Mouse (Mus musculus) embryonic facial prominence, embryonic 14.5 days (tissue): Measurements from ENCODE around the gene Dnajc2. TPM values are rescaled to one million over a fixed set of nuclear protein-coding genes. Genes with fewer than 3 reads are reported as not detected.

ENCODE experiments used
- ATAC-seq: fragments of 200-750 bp; cut with Nextera tagmentation; 2 replicates; pipeline ENCODE4 v1.8.0; 2017; ENCODE audit warnings: low read depth, moderate number of reproducible peaks, moderate TSS enrichment
- DNase-seq: peaks from one replicate; pipeline ENCODE4 v3.0.0-alpha.2; 2015; ENCODE audit warnings: low spot score
- H3K27ac ChIP-seq: fragments of 300-500 bp; sonication (generic); replicated peaks from 2 replicates; pipeline ENCODE4 v1.5.1; 2014; ENCODE audit warnings: low read depth, mild to moderate bottlenecking, low read length, moderate library complexity
- H3K27me3 ChIP-seq: fragments of 300-500 bp; sonication (generic); replicated peaks from 2 replicates; pipeline ENCODE4 v1.6.1; 2014; ENCODE audit warnings: low read length; ENCODE audit not compliant: control insufficient read depth, insufficient read depth
- H3K36me3 ChIP-seq: fragments of 300-500 bp; sonication (generic); 2 replicates; pipeline ENCODE4 v1.6.1; 2014; ENCODE audit warnings: low read length, mixed read lengths; ENCODE audit not compliant: control insufficient read depth, insufficient read depth
- H3K4me1 ChIP-seq: fragments of 300-500 bp; sonication (generic); 2 replicates; pipeline ENCODE4 v1.6.1; 2014; ENCODE audit warnings: antibody characterized with exemption, low read length; ENCODE audit not compliant: control insufficient read depth, insufficient read depth
- H3K4me2 ChIP-seq: fragments of 300-500 bp; sonication (generic); 2 replicates; pipeline ENCODE4 v1.6.1; 2014; ENCODE audit warnings: low read depth, mild to moderate bottlenecking, low read length, moderate library complexity, mixed read lengths
- H3K4me3 ChIP-seq: fragments of 300-500 bp; sonication (generic); 2 replicates; pipeline ENCODE4 v1.5.1; 2014; ENCODE audit warnings: low read depth, mild to moderate bottlenecking, low read length
- H3K9ac ChIP-seq: fragments of 300-500 bp; sonication (generic); 2 replicates; pipeline ENCODE4 v1.6.1; 2014; ENCODE audit warnings: low read depth, mild to moderate bottlenecking, low read length, moderate library complexity, mixed read lengths
- H3K9me3 ChIP-seq: fragments of 300-500 bp; sonication (generic); 2 replicates; pipeline ENCODE4 v1.6.1; 2016; ENCODE audit warnings: low read length; ENCODE audit not compliant: control insufficient read depth
- WGBS: fragments of 180-500 bp; shearing (Covaris S2); extraction: QIAGEN DNeasy Blood & Tissue Kit; methylation state at CpG from one replicate; pipeline ENCODE4 v1.1.7; 2014; 5-methylcytosine and 5-hydroxymethylcytosine counted together
- polyA plus RNA-seq: library from polyadenylated mRNA; unstranded; fragments of >200 nt; fragmentation: Nextera tagmentation; extraction: Ambion mirVana; gene quantifications from 2 replicates; pipeline ENCODE4 v1.2.1, GENCODE M21; 2014

Dnajc2 gene
- polyA plus RNA-seq, 1 experiment from 2014 or later: 56.4 TPM

DNA sequence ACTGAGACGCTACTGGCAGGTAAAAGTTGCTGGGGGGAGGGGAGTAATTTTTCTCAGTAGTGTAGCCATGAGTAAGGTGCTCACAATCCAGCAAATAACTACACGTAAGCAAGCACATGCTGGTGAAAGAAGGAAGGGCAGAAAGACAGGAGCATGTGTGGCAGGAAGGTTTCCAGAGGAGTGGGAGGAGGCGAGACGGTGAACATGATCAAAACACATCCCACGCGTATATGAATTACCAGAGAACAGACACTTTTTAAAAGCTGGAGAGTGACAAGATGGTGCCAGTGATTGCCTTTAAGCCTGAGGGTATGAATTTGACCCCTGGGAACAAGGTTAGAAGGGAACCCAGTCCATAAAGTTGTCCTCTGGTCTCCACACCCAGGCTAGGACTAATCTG, 15.2 kb downstream of the Dnajc2 start:
- Histone ChIP-seq H3K36me3 (peaks cover 69% of the 10 kb centered on the region), H3K4me1 (no peaks in the 10 kb centered on the region), H3K4me3 (no peak overlapping the region), H3K9ac (no peak overlapping the region), H3K9me3 (no peaks in the 10 kb centered on the region), H3K27me3 (no peaks in the 10 kb centered on the region), H3K27ac (no peak overlapping the region), H3K4me2 (no peak overlapping the region)
- ATAC-seq (no peak), DNase-seq (no peak)
- 93% methylated on average over 6 of the region's 6 CpGs for WGBS

DNA sequence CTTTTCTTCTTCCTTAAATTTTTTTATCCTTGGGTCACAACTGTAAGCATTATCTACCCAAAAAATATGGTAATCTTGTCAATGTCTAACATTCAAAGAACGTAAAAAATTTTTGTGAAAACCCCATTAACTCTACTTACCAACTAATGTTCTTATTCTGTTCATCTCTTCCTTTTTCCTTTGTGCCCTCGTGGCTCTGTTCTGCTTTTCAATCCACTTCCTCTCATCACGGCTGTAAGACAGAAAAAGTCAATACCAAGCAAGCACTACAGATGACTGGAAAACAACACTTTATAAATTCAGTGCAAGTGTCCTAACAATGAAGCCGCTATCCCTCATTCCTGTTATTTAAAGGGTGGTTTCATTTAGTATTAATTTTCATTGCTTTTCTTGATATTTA, 16.5 kb downstream of the Dnajc2 start:
- no peak for DNase-seq
- no peak for ATAC-seq
- H3K36me3 ChIP-seq: peaks cover 68% of the 10 kb centered on the region

DNA sequence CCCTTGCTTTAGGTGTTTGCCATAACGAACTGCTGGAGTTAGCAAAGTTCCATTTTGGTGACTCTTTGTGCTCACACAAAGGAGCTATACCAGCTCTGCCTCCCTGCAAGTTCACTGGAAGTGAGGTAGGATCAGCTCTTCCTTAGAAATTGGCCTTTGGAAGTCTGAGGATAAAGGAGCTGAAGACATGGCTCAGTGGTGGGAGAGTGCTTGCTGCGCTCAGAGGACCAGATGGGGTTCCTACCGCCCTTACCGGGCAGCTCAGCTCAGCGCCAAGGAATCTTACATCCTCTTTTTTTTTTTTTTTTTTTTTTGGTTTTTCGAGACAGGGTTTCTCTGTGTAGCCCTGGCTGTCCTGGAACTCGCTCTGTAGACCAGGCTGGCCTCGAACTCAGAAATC, 39.1 kb downstream of the Dnajc2 start:
- H3K27ac ChIP-seq: no peak overlapping the region
- H3K9ac ChIP-seq: no peak overlapping the region
- peaks cover 98% of the 10 kb centered on the region for H3K36me3 ChIP-seq
- DNase-seq (no peak), ATAC-seq (no peak)
- no peak overlapping the region for H3K4me2 ChIP-seq
- H3K27me3 ChIP-seq: no peaks in the 10 kb centered on the region
- no peaks in the 10 kb centered on the region for H3K4me1 ChIP-seq
- no peaks in the 10 kb centered on the region for H3K9me3 ChIP-seq
- no peak overlapping the region for H3K4me3 ChIP-seq
- 93% methylated on average over 6 of the region's 8 CpGs for WGBS

More for the DNA sequence above, 16.5 kb downstream of the Dnajc2 start:
- no peak overlapping the region for H3K4me3 ChIP-seq
- no peak overlapping the region for H3K4me2 ChIP-seq
- no peaks in the 10 kb centered on the region for H3K9me3 ChIP-seq
- H3K27ac ChIP-seq: no peak overlapping the region
- WGBS: 89% methylated on average over 4 of the region's 4 CpGs
- no peaks in the 10 kb centered on the region for H3K27me3 ChIP-seq
- no peaks in the 10 kb centered on the region for H3K4me1 ChIP-seq
- H3K9ac ChIP-seq: no peak overlapping the region

DNA sequence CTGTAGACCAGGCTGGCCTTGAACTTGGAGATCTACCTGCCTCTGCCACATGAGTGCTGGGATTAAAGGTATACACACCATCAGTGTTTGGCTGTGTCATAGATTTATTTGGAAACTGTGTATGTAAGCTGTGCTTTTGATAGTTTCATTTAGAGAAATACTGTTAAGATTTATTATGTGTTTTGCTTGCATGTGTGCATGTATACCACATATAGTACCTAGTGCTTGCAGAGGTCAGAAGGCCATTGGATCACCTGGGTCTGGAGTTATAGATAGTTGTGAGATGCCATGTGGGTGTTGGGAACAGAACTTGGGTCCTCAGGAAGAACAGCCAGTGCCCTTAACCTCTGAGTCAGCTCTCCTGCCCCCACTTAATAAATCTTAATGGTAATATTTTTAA, 40.4 kb downstream of the Dnajc2 start:
- no peak overlapping the region for H3K27ac ChIP-seq
- no peak overlapping the region for H3K9ac ChIP-seq
- H3K27me3 ChIP-seq: no peaks in the 10 kb centered on the region
- H3K4me3 ChIP-seq: no peak overlapping the region
- H3K4me1 ChIP-seq: no peaks in the 10 kb centered on the region
- ATAC-seq (no peak), DNase-seq (no peak)
- no peak overlapping the region for H3K4me2 ChIP-seq
- peaks cover 98% of the 10 kb centered on the region for H3K36me3 ChIP-seq
- no peaks in the 10 kb centered on the region for H3K9me3 ChIP-seq

DNA sequence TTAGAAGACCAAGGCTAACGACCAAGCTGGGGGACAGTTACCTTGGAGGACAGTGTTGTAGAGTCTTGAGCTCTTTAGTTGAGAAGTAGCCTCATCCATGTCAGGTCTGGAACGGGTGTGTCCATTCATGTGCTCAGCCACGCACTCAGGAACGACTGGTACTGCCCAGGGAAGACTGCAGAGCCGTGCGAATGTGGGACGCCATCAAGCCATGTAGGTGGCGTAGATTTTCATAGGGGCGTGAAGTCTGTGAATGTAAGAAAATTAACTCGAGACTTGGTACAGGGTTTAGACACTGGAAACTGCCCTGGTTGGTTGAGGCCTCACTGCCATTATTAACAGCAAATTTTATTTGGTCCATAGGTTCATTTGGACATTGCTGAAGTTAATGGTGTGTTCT, 41.4 kb downstream of the Dnajc2 start:
- no peak for ATAC-seq

DNA sequence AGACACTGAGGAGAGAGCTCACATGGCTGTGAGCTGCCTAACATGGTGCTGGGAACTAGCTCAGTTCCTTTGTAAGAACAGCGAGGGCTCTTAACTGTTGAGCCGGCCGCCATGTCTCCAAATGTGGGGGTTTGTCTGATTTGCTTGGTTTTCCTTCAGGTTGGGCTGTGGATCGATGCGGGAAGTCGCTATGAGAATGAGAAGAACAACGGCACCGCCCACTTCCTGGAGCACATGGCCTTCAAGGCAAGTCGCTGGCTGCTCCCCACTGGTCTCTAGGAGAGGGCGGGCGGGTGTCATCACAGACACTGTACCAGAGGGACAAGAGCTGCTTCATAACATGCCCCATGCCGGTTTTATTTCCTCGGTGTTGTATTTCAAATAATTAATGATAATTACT, 45.2 kb downstream of the Dnajc2 start:
- no peaks in the 10 kb centered on the region for H3K27me3 ChIP-seq
- H3K36me3 ChIP-seq: peaks cover 58% of the 10 kb centered on the region
- peaks cover 7% of the 10 kb centered on the region for H3K4me1 ChIP-seq
- no peaks in the 10 kb centered on the region for H3K9me3 ChIP-seq
- ATAC-seq (no peak), DNase-seq (no peak)
- H3K9ac ChIP-seq: no peak overlapping the region
- H3K4me3 ChIP-seq: no peak overlapping the region
- WGBS: 90% methylated on average over 13 of the region's 13 CpGs
- no peak overlapping the region for H3K4me2 ChIP-seq
- no peak overlapping the region for H3K27ac ChIP-seq

More for the DNA sequence above, 41.4 kb downstream of the Dnajc2 start:
- Histone ChIP-seq H3K4me3 (no peak overlapping the region), H3K4me2 (no peak overlapping the region), H3K36me3 (peaks cover 96% of the 10 kb centered on the region), H3K4me1 (no peaks in the 10 kb centered on the region), H3K9ac (no peak overlapping the region), H3K27ac (no peak overlapping the region), H3K27me3 (no peaks in the 10 kb centered on the region), H3K9me3 (no peaks in the 10 kb centered on the region)
- 96% methylated on average over 10 of the region's 10 CpGs for WGBS
- no peak for DNase-seq

DNA sequence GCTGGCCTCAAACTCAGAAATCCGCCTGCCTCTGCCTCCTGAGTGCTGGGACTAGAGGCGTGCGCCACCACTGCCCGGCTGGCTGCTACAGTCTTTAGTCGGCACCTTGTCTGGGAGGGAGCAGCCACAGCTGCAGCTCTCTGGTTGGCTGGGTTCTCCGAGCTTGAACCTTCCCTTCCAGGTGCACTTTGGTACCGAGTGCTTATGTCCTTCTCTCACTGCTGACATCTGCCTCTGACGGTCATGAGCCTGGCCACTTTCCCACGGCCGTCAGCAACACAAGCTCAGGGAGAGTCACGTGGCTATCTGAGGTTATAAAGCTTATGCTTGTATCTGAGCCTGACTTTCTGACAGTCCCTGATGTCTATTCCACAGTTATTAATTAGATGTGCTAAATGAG, 45.9 kb downstream of the Dnajc2 start:
- Histone ChIP-seq H3K27ac (no peak overlapping the region), H3K36me3 (peaks cover 51% of the 10 kb centered on the region), H3K4me1 (peaks cover 7% of the 10 kb centered on the region), H3K4me3 (no peak overlapping the region), H3K4me2 (no peak overlapping the region), H3K9me3 (no peaks in the 10 kb centered on the region), H3K9ac (no peak overlapping the region), H3K27me3 (no peaks in the 10 kb centered on the region)
- no peak for DNase-seq
- no peak for ATAC-seq
- WGBS: 88% methylated on average over 10 of the region's 11 CpGs

DNA sequence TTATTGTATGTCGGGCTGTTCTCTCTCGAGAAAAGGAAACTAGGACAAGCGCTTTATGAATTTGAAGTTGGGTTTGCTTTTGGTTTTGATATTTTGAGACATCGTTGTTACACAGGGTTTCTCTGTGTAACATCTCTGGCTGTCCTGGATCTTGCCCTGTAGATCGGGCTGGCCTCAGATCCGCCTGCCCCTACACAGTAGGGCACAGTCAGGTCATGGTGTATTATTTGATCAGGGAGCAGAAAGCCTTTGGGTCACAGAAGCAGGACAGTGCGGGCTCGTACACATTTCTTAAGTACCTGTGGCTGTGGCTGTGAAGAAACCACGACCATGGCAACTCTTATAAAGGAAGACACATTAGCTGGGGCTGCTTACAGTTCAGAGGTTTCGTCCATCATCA, 47.4 kb downstream of the Dnajc2 start:
- peaks cover 10% of the 10 kb centered on the region for H3K4me1 ChIP-seq
- H3K4me3 ChIP-seq: peak overlapping the region; percentile 94
- H3K27ac ChIP-seq: no peak overlapping the region
- H3K36me3 ChIP-seq: peaks cover 36% of the 10 kb centered on the region
- 19% methylated on average over 10 of the region's 10 CpGs for WGBS
- no peaks in the 10 kb centered on the region for H3K9me3 ChIP-seq
- H3K27me3 ChIP-seq: no peaks in the 10 kb centered on the region
- no peak for ATAC-seq
- no peak for DNase-seq
- peak overlapping the region; percentile 85 for H3K4me2 ChIP-seq
- peak overlapping the region; percentile 94 for H3K9ac ChIP-seq

DNA sequence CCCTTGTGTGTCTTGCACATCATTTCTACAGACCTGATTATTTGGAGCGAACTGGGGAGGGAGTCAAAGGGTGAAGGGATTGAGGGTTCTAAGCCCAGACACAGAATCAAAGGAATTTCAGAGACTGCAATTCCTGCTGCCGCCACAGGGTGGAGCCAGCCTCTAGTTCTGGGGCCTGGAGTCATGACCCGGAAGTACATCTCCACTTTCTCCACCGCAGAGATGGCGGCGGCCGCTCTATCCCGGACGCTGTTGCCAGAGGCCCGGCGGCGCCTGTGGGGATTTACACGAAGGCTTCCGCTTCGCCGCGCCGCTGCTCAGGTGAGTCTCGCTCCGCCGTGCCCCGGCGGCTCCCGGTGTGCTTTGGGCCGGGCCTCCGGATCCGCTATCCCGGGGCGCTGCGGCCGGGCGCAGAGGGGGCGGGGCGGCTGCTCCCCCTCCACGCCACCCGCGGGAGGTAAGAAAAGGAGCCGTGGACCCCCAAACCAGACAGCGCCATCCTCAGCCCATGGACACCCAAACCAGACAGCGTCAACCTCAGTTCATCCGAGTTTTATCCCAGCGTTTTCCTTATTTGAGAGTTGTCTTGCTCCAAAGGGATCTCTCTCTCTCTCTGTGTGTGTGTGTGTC, 48.0 kb downstream of the Dnajc2 start, which contains the start of gene Pmpcb:
Gene Pmpcb, plus strand, starts transcription at position 186 of the 630 bp plus-strand sequence.
- ATAC-seq (peak; percentile 89), DNase-seq (peak; percentile 92)
- Histone ChIP-seq H3K27ac (peak within 1 kb of the TSS; percentile 81), H3K27me3 (no peaks in the 10 kb centered on the region), H3K4me1 (peaks cover 10% of the 10 kb centered on the region), H3K36me3 (peaks cover 30% of the 10 kb centered on the region), H3K9ac (peak within 1 kb of the TSS; percentile 94), H3K4me2 (peak within 1 kb of the TSS; percentile 85), H3K9me3 (no peaks in the 10 kb centered on the region), H3K4me3 (peak within 1 kb of the TSS; percentile 94)
- WGBS: under 1% methylated on average over 23 of the region's 42 CpGs
